Mouse (Mus musculus): ENCODE measurements around the gene Ugt3a2.

Ugt3a2 gene

DNA sequence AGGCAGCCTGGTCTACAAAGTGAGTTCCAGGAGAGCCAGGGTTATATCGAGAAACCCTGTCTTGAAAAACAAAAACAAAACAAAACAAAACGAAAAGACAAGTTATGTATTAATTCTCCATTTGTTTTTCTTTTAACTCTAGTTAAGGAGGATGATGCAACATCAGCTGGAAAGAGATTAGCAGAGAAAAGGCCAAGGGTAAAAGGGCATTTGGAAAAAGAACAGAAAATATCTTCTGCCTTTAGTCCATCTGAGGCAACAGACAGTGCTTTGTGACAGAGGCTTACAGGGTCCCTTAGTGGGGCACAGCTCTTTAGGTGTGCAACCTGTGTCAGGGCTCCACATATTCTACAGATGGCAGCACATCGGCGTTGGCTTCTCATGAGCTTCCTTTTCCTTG, at the start of gene Ugt3a2:
TSS of gene Ugt3a2 (plus strand) at position 210 of the 400 bp plus-strand sequence.
- DNase-seq (ENCODE audit: low spot score): no peak

GRCm38 (mm10) chr15:9289660-9290059, 45.7 kb upstream of the Ugt3a2 start:
- DNase-seq (ENCODE audit: low spot score): no peak

- DNase-seq (ENCODE audit: low spot score): no peak
Observed at GRCm38 (mm10) chr15:9305978-9306692, 29.2 kb upstream of the Ugt3a2 start.

DNA sequence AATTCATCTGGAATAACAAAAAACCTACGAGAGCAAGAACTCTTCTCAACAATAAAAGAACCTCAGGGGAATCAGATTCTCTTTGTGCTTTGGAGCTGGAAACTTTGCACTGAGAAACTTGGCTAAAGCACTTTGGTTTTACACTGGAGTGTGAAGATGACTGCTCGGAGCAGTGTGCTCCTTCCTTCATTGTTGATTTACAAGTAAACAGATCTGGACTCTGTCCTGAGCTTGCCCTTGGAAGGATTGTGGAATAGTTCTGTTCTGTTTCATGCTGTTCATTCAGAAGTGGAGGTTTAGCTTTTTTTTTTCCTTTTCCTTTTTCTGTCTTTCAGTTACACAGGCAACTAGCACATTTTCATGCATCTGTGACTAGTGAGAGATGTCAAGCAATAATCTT, 754 bp upstream of the Ugt3a2 start:
- no peak for DNase-seq (ENCODE audit: low spot score)

- DNase-seq (ENCODE audit: low spot score): no peak
Observed at GRCm38 (mm10) chr15:9336616-9337015, 1.3 kb downstream of the Ugt3a2 start.

- no peak for DNase-seq (ENCODE audit: low spot score)
Observed at GRCm38 (mm10) chr15:9337021-9337420, 1.7 kb downstream of the Ugt3a2 start.

GRCm38 (mm10) chr15:9348739-9349138, 13.4 kb downstream of the Ugt3a2 start:
- no peak for DNase-seq (ENCODE audit: low spot score)

DNA sequence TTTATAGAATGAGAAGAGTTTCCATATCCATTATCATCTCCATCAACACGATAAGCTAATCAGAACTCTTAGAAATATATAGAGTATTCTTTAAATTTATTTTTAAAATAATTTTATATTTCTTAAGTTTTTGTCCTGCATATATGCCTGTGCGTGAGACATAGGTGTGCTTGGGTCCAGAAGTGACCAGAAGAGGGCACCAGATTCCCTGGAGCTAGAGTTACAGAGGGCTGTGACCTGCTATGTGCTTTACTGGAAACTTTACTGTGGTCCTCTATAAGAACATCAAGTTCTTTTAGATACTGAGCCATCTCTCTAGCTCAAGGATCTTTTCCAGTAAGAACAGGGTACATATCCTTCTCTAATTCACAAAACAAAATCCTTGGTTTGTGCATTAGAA, 27.5 kb downstream of the Ugt3a2 start:
- DNase-seq (ENCODE audit: low spot score): no peak

GRCm38 (mm10) chr15:9368774-9369173, 33.4 kb downstream of the Ugt3a2 start:
- no peak for DNase-seq (ENCODE audit: low spot score)

DNA sequence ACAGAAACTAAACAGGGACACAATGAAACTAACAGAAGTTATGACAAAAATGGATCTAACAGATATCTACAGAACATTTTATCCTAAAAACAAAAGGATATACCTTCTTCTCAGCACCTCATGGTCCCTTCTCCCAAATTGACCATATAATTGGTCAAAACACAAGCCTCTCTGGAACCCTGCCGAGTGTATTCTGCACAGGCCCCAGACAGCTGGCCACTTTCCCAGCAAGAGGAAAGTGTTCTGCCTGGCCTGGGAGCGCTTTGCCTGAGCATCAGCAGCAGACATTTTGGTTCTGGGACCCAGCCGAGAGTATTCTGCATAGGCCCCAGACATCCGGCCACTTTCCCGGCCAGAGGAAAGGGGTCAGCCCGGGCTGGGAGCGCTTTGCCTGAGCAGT, 40.9 kb downstream of the Ugt3a2 start:
- no peak for DNase-seq (ENCODE audit: low spot score)

DNA sequence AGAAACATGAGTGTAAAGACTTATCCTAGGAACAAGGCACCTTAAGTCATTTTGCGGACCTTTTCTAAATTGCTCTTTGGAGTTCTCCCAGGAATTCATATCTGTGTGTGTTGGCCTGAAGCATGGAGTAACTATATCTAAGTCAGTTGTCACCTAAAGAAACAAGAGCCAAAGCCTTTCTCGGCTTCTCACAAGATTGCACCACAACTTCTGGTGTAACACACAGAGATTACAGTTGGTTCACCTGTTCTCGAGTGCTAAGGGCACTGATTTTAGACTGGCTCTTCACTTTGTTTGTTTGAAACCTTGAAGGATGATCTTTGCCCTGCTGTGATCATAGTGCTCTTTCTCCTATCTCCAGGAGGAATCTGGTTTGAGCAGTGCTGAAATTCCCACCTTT, 74.1 kb downstream of the Ugt3a2 start:
- DNase-seq (ENCODE audit: low spot score): no peak
